In genomic region chr5:9910452-9911088, GRCm38 (mm10) we compare ENCODE assay signal across 21 mouse cellular contexts.
DNase-seq lines count a peak whose midpoint lies in the region; ATAC-seq and TF ChIP-seq lines count a peak whose summit lies in the region.
"Had no signal": no experiment of that assay in that cellular context is flagged by ENCODE, and none has a peak within 500 bp of the region (broad histone marks: within the 10 kb centered on the region; RNA-seq: fewer than 3 reads in every experiment).

No protein-coding gene starts in this region.

- H3K9ac ChIP-seq in hindbrain, embryonic 11.5 days (ENCODE audit: low read depth, low read length) = no peak overlapping the region
- H3K9ac ChIP-seq in hindbrain, embryonic 16.5 days (ENCODE audit: low read depth, low read length) = no peak overlapping the region
- H3K9ac ChIP-seq in forebrain, embryonic 14.5 days (ENCODE audit: low read length) = no peak overlapping the region
- H3K9ac ChIP-seq in midbrain, embryonic 13.5 days (replicated peaks) = no peak overlapping the region
- H3K9ac ChIP-seq: heart, embryonic 13.5 days; hindbrain, embryonic 12.5 days had no signal

- H3K9me3 ChIP-seq in hindbrain, embryonic 11.5 days (ENCODE audit: control insufficient read depth, low read length) = no peaks in the 10 kb centered on the region
- H3K9me3 ChIP-seq in hindbrain, embryonic 16.5 days (ENCODE audit: control insufficient read depth, low read length) = no peaks in the 10 kb centered on the region
- no peaks in the 10 kb centered on the region for H3K9me3 ChIP-seq in forebrain, embryonic 14.5 days (replicated peaks; ENCODE audit: control insufficient read depth, low read length)
- H3K9me3 ChIP-seq in midbrain, embryonic 13.5 days = no peaks in the 10 kb centered on the region
- H3K9me3 ChIP-seq: embryonic facial prominence, embryonic 10.5 days; heart, embryonic 13.5 days; hindbrain, embryonic 12.5 days had no signal

- H3K4me3 ChIP-seq in hindbrain, embryonic 11.5 days (ENCODE audit: low read depth, low read length) = no peak overlapping the region
- H3K4me3 ChIP-seq in hindbrain, embryonic 16.5 days (ENCODE audit: low read length) = no peak overlapping the region
- H3K4me3 ChIP-seq in forebrain, embryonic 14.5 days (ENCODE audit: low read depth, low read length) = no peak overlapping the region
- H3K4me3 ChIP-seq in midbrain, embryonic 13.5 days (replicated peaks) = no peak overlapping the region
- H3K4me3 ChIP-seq: embryonic facial prominence, embryonic 10.5 days; gastrocnemius, adult 2 months; heart, embryonic 13.5 days; hindbrain, embryonic 12.5 days had no signal

- no peak overlapping the region for H3K4me2 ChIP-seq in hindbrain, embryonic 11.5 days (replicated peaks; ENCODE audit: low read depth, low read length)
- H3K4me2 ChIP-seq in hindbrain, embryonic 16.5 days (ENCODE audit: low read length) = no peak overlapping the region
- H3K4me2 ChIP-seq in forebrain, embryonic 14.5 days (ENCODE audit: low read length) = no peak overlapping the region
- H3K4me2 ChIP-seq in midbrain, embryonic 13.5 days (replicated peaks) = no peak overlapping the region
- H3K4me2 ChIP-seq: heart, embryonic 13.5 days; hindbrain, embryonic 12.5 days had no signal

- TF ChIP-seq CTCF in brain, embryonic 14.5 days (IDR thresholded peaks at IDR 0.05; ENCODE audit: borderline replicate concordance, extremely low read depth, insufficient read depth, insufficient read length) = no peak

- H3K27me3 ChIP-seq in hindbrain, embryonic 11.5 days (ENCODE audit: control insufficient read depth, insufficient read depth, low read length) = no peaks in the 10 kb centered on the region
- H3K27me3 ChIP-seq in hindbrain, embryonic 16.5 days (replicated peaks; ENCODE audit: control insufficient read depth, insufficient read depth, low read length) = no peaks in the 10 kb centered on the region
- no peaks in the 10 kb centered on the region for H3K27me3 ChIP-seq in forebrain, embryonic 14.5 days (replicated peaks; ENCODE audit: control insufficient read depth, insufficient read depth, low read length)
- H3K27me3 ChIP-seq in midbrain, embryonic 13.5 days = no peaks in the 10 kb centered on the region
- H3K27me3 ChIP-seq: CH12.LX; heart, embryonic 13.5 days; hindbrain, embryonic 12.5 days had no signal

- no peaks in the 10 kb centered on the region for H3K36me3 ChIP-seq in hindbrain, embryonic 11.5 days (ENCODE audit: control insufficient read depth, insufficient read depth, low read length)
- H3K36me3 ChIP-seq in hindbrain, embryonic 16.5 days (ENCODE audit: control insufficient read depth, insufficient read depth, low read length) = no peaks in the 10 kb centered on the region
- no peaks in the 10 kb centered on the region for H3K36me3 ChIP-seq in forebrain, embryonic 14.5 days (ENCODE audit: control insufficient read depth, insufficient read depth, low read length)
- H3K36me3 ChIP-seq in midbrain, embryonic 13.5 days = no peaks in the 10 kb centered on the region
- H3K36me3 ChIP-seq: embryonic facial prominence, embryonic 10.5 days; heart, embryonic 13.5 days; hindbrain, embryonic 12.5 days had no signal

- peak; percentile 70 for ATAC-seq in hindbrain, embryonic 11.5 days (ENCODE audit: low FRiP score)
- ATAC-seq in hindbrain, embryonic 16.5 days = no peak
- peak; percentile 86 for ATAC-seq in forebrain, embryonic 14.5 days
- peak; percentile 79 for ATAC-seq in midbrain, embryonic 13.5 days
- ATAC-seq: activated CD4-positive, CD25-positive, alpha-beta regulatory T cell, adult 4 months; hindbrain, postnatal 0 days; Patski had no signal

- DNase-seq in hindbrain, embryonic 11.5 days (ENCODE audit: low spot score) = no peak
- peak; percentile 63 for DNase-seq in brain, embryonic 14.5 days (ENCODE audit: low read depth)
- peak; percentile 43 for DNase-seq in forebrain, embryonic 14.5 days (ENCODE audit: low spot score)
- no peak for DNase-seq in heart, adult 18-20 months
- DNase-seq in layer of hippocampus, adult 9-11 months = no peak
- DNase-seq in B cell, adult 2 months = no peak
- DNase-seq: adrenal gland, postnatal 25 days; cerebellum, adult 2 months; cerebellum, postnatal 10 days; gastrocnemius, adult 2 months; gastrocnemius, postnatal 25 days; heart, postnatal 36 days had no signal

- TF ChIP-seq POLR2A in brain, embryonic 14.5 days (IDR thresholded peaks at IDR 0.05; ENCODE audit: borderline replicate concordance, extremely low read depth, insufficient read depth, insufficient read length, poor library complexity, severe bottlenecking) = no peak

- WGBS in hindbrain, embryonic 11.5 days = 74% methylated on average over 1 of the region's 1 CpGs
- 47% methylated on average over 1 of the region's 1 CpGs for WGBS in hindbrain, embryonic 16.5 days
- 27% methylated on average over 1 of the region's 1 CpGs for WGBS in forebrain, embryonic 14.5 days
- 48% methylated on average over 1 of the region's 1 CpGs for WGBS in midbrain, embryonic 13.5 days

- H3K27ac ChIP-seq in hindbrain, embryonic 11.5 days (ENCODE audit: low read depth, low read length) = no peak overlapping the region
- H3K27ac ChIP-seq in hindbrain, embryonic 16.5 days (ENCODE audit: low read depth, low read length) = no peak overlapping the region
- no peak overlapping the region for H3K27ac ChIP-seq in forebrain, embryonic 14.5 days (ENCODE audit: low read depth, low read length)
- no peak overlapping the region for H3K27ac ChIP-seq in midbrain, embryonic 13.5 days
- H3K27ac ChIP-seq: embryonic facial prominence, embryonic 10.5 days; gastrocnemius, adult 2 months; heart, embryonic 13.5 days; hindbrain, embryonic 12.5 days; hindbrain, postnatal 0 days had no signal

- H3K4me1 ChIP-seq in hindbrain, embryonic 11.5 days (replicated peaks; ENCODE audit: control insufficient read depth, insufficient read depth, low read length) = no peaks in the 10 kb centered on the region
- H3K4me1 ChIP-seq in hindbrain, embryonic 16.5 days (ENCODE audit: control insufficient read depth, insufficient read depth, low read depth, low read length) = no peaks in the 10 kb centered on the region
- no peaks in the 10 kb centered on the region for H3K4me1 ChIP-seq in forebrain, embryonic 14.5 days (ENCODE audit: control insufficient read depth, insufficient read depth, low read length)
- no peaks in the 10 kb centered on the region; the same call in 1 of the 2 replicates for H3K4me1 ChIP-seq in midbrain, embryonic 13.5 days (replicated peaks)
- H3K4me1 ChIP-seq: embryonic facial prominence, embryonic 10.5 days; heart, embryonic 13.5 days; hindbrain, embryonic 12.5 days had no signal

Comparison
In these comparisons a context has a peak if more than half of its experiments do, and no peak if none do; other contexts are left out.
1. DNase-seq: peak in brain, embryonic 14.5 days (single experiment) and forebrain, embryonic 14.5 days (single experiment); none in hindbrain, embryonic 11.5 days (single experiment), heart, adult 18-20 months (0 of 2), layer of hippocampus, adult 9-11 months (single experiment) and B cell, adult 2 months (0 of 2).